8 mouse cellular contexts compared by ENCODE assay signal in genomic region chr1:58503793-58504370, GRCm38 (mm10). TPM values are rescaled to one million over a fixed set of nuclear protein-coding genes. Genes with fewer than 3 reads are reported as not detected.
DNase-seq lines count a peak whose midpoint lies in the region; ATAC-seq and TF ChIP-seq lines count a peak whose summit lies in the region.

No protein-coding gene starts in this region.

- in situ Hi-C loops in CH12.LX (cut with MboI; ENCODE audit: low pct_ligation_motif_present, low pct_unique_long_range_greater_than_20kb, low sequenced_read_pairs), result no loop called here

- TF ChIP-seq RAD21 in CH12.LX (IDR thresholded peaks at IDR 0.05; ENCODE audit: low read depth, low read length), result no peak

- peak; percentile 18 for DNase-seq in heart, adult 11 months
- DNase-seq in heart, adult 9 months (ENCODE audit: low spot score in 2 of 2), result no peak
- peak; percentile 40 for DNase-seq in CH12.LX (ENCODE audit: extremely low read depth)
- DNase-seq in urinary bladder, postnatal 14 days (ENCODE audit: low spot score), result no peak
- no peak for DNase-seq in gastrocnemius, postnatal 36 days
- DNase-seq in urinary bladder, adult 18-20 months (ENCODE audit: low spot score in 2 of 2), result no peak

- peaks cover 22% of the 10 kb centered on the region for H3K9me3 ChIP-seq in CH12.LX (replicated peaks; ENCODE audit: low read length)
- peaks cover 19% of the 10 kb centered on the region for H3K9me3 ChIP-seq in forebrain, embryonic 13.5 days (replicated peaks)
- H3K9me3 ChIP-seq in liver, embryonic 15.5 days (replicated peaks), result peaks cover 15% of the 10 kb centered on the region

- TF ChIP-seq POLR2A in CH12.LX (IDR thresholded peaks at IDR 0.05; ENCODE audit: low read depth, low read length), result no peak

- no peak overlapping the region for H3K27ac ChIP-seq in CH12.LX (ENCODE audit: insufficient read depth, low read depth)
- H3K27ac ChIP-seq in forebrain, embryonic 13.5 days, result peak overlapping the region; percentile 78; the same call in 1 of the 2 replicates
- H3K27ac ChIP-seq in liver, embryonic 15.5 days (replicated peaks), result peak overlapping the region; percentile 90

- TF ChIP-seq CTCF in CH12.LX (conservative IDR thresholded peaks at IDR 0.05 in 1 of 2, IDR thresholded peaks at IDR 0.05 in 1 of 2; ENCODE audit: low read depth in 2 of 2, low read length in 2 of 2), result no peak

- intact Hi-C loops in gastrocnemius, postnatal 36 days (cut with DNase I), result no loop called here

- H3K4me1 ChIP-seq in CH12.LX (ENCODE audit: control insufficient read depth in 1 of 2, insufficient read depth in 2 of 2), result peaks cover 0 to 17% of the 10 kb centered on the region in 2 experiments; a peak in 3 of 4 replicates
- H3K4me1 ChIP-seq in forebrain, embryonic 13.5 days, result peaks cover 14% of the 10 kb centered on the region
- H3K4me1 ChIP-seq in liver, embryonic 15.5 days (replicated peaks), result peaks cover 32% of the 10 kb centered on the region

- peaks cover 12 to 49% of the 10 kb centered on the region in 2 experiments for H3K36me3 ChIP-seq in CH12.LX (replicated peaks in 1 of 2; ENCODE audit: control insufficient read depth in 1 of 2, insufficient read depth in 1 of 2, low read length in 1 of 2)
- peaks cover 26% of the 10 kb centered on the region for H3K36me3 ChIP-seq in forebrain, embryonic 13.5 days (ENCODE audit: poor library complexity, severe bottlenecking)
- H3K36me3 ChIP-seq in liver, embryonic 15.5 days (replicated peaks), result peaks cover 34% of the 10 kb centered on the region

- H3K9ac ChIP-seq in CH12.LX (ENCODE audit: insufficient read depth, low read depth), result peak overlapping the region; percentile 91
- H3K9ac ChIP-seq in forebrain, embryonic 13.5 days, result peak overlapping the region; percentile 91
- peak overlapping the region; percentile 92 for H3K9ac ChIP-seq in liver, embryonic 15.5 days

- peaks cover 32% of the 10 kb centered on the region for H3K79me2 ChIP-seq in CH12.LX (replicated peaks; ENCODE audit: control insufficient read depth, extremely low read depth, insufficient read depth, poor library complexity, severe bottlenecking)

- H3K4me2 ChIP-seq in CH12.LX (ENCODE audit: insufficient read depth, low read depth, poor library complexity, severe bottlenecking), result peak overlapping the region; percentile 72
- peak overlapping the region; percentile 86 for H3K4me2 ChIP-seq in forebrain, embryonic 13.5 days
- H3K4me2 ChIP-seq in liver, embryonic 15.5 days, result peak overlapping the region; percentile 77

- TF ChIP-seq EP300 in CH12.LX (IDR thresholded peaks at IDR 0.05; ENCODE audit: low read length), result no peak

- H3K27me3 ChIP-seq in CH12.LX (replicated peaks), result no peaks in the 10 kb centered on the region
- no peaks in the 10 kb centered on the region for H3K27me3 ChIP-seq in forebrain, embryonic 13.5 days
- H3K27me3 ChIP-seq in liver, embryonic 15.5 days, result no peaks in the 10 kb centered on the region

- 28% methylated on average over 9 of the region's 9 CpGs for WGBS in forebrain, embryonic 13.5 days
- WGBS in liver, embryonic 15.5 days (ENCODE audit: insufficient replicate concordance), result 7% methylated on average over 9 of the region's 9 CpGs

- ATAC-seq in forebrain, embryonic 13.5 days, result no peak
- ATAC-seq in liver, embryonic 15.5 days (ENCODE audit: insufficient read depth), result no peak

- peak overlapping the region; percentile 76 to 98 (median 97) for H3K4me3 ChIP-seq in CH12.LX (replicated peaks in 1 of 3; ENCODE audit: low read depth in 2 of 3, low read length in 2 of 3, poor library complexity in 1 of 3)
- peak overlapping the region; percentile 98 for H3K4me3 ChIP-seq in forebrain, embryonic 13.5 days
- peak overlapping the region; percentile 95 for H3K4me3 ChIP-seq in liver, embryonic 15.5 days (replicated peaks)

- dilution Hi-C loops in CH12.LX (cut with MboI; ENCODE audit: extremely low pct_ligation_motif_present, extremely low pct_unique_long_range_greater_than_20kb, low sequenced_read_pairs), result no loop called here

TF ChIP-seq in CH12.LX, 34 proteins besides CTCF, POLR2A, EP300 and RAD21:
- TF ChIP-seq JUN (IDR thresholded peaks at IDR 0.05; ENCODE audit: insufficient read depth, low read depth, low read length) (no peak), SIN3A (IDR thresholded peaks at IDR 0.05; ENCODE audit: low read length) (peak; percentile 69; the same call in 1 of the 2 replicates), MAX (IDR thresholded peaks at IDR 0.05; ENCODE audit: low read length) (peak; percentile 93), BHLHE40 (IDR thresholded peaks at IDR 0.05; ENCODE audit: low read depth, low read length) (peak; percentile 66), MYC (IDR thresholded peaks at IDR 0.05; ENCODE audit: low read depth, low read length) (peak; percentile 86), MXI1 (IDR thresholded peaks at IDR 0.05; ENCODE audit: low read depth, low read length) (peak; percentile 96), MAFK (IDR thresholded peaks at IDR 0.05; ENCODE audit: insufficient replicate concordance, low read length) (no peak), ZC3H11A (IDR thresholded peaks at IDR 0.05; ENCODE audit: low read depth, low read length) (no peak), POLR2AphosphoS2 (IDR thresholded peaks at IDR 0.05; ENCODE audit: low read depth, low read length) (0 out of 2 replicates have a peak, but pooled peaks have one; percentile 4)

RNA-seq across cellular contexts. Expression of gene Orc2, which starts 1.0 kb away (rescaled TPM):
- total RNA-seq in CH12.LX (2012; rRNA removed) (48.6 and 62.7 TPM in 2 replicates), CH12.LX (2014; rRNA removed) (151 and 176 TPM in 2 replicates)
- polyA plus RNA-seq in CH12.LX (2012; ENCODE audit: insufficient read length, low read depth), result 99.1 and 104 TPM in 2 replicates
- polyA plus RNA-seq in forebrain, embryonic 13.5 days (2015; fragmentation: Nextera tagmentation; extraction: Ambion mirVana), result 34.0 and 40.1 TPM in 2 replicates
- 28.0 and 28.6 TPM in 2 replicates for polyA plus RNA-seq in liver, embryonic 15.5 days (2015; fragmentation: Nextera tagmentation; extraction: Ambion mirVana)
- total RNA-seq in gastrocnemius, postnatal 36 days (2021), result 10 to 100 TPM in 1 of 2 experiments, 1 to 10 TPM in 1; 9.1 to 11.5 TPM

RNA-seq across cellular contexts. Expression of gene Ppil3, which starts 58.6 kb away (rescaled TPM):
- 66.1 and 90.4 TPM in 2 replicates for total RNA-seq in CH12.LX (2012; rRNA removed)
- 161 and 191 TPM in 2 replicates for total RNA-seq in CH12.LX (2014; rRNA removed)
- 103 and 114 TPM in 2 replicates for polyA plus RNA-seq in CH12.LX (2012; ENCODE audit: insufficient read length, low read depth)
- polyA plus RNA-seq in forebrain, embryonic 13.5 days (2015; fragmentation: Nextera tagmentation; extraction: Ambion mirVana), result 54.2 and 54.6 TPM in 2 replicates
- 20.3 and 20.5 TPM in 2 replicates for polyA plus RNA-seq in liver, embryonic 15.5 days (2015; fragmentation: Nextera tagmentation; extraction: Ambion mirVana)
- total RNA-seq in gastrocnemius, postnatal 36 days (2021), result 10 to 100 TPM; 14.8 to 14.9 TPM

RNA-seq across cellular contexts. Expression of gene Nif3l1, which starts 58.9 kb away (rescaled TPM):
- total RNA-seq in CH12.LX (2012; rRNA removed) (34.5 and 40.8 TPM in 2 replicates), CH12.LX (2014; rRNA removed) (70.1 and 107 TPM in 2 replicates)
- polyA plus RNA-seq in CH12.LX (2012; ENCODE audit: insufficient read length, low read depth), result 39.6 and 43.5 TPM in 2 replicates
- 64.1 and 64.8 TPM in 2 replicates for polyA plus RNA-seq in forebrain, embryonic 13.5 days (2015; fragmentation: Nextera tagmentation; extraction: Ambion mirVana)
- 13.2 and 13.9 TPM in 2 replicates for polyA plus RNA-seq in liver, embryonic 15.5 days (2015; fragmentation: Nextera tagmentation; extraction: Ambion mirVana)
- total RNA-seq in gastrocnemius, postnatal 36 days (2021), result 1 to 10 TPM; 6.9 to 9.5 TPM

Comparison
In these comparisons a context has a peak if more than half of its experiments do, and no peak if none do; other contexts are left out.
1. DNase-seq: peak in heart, adult 11 months (single experiment) and CH12.LX (single experiment); none in heart, adult 9 months (0 of 2), urinary bladder, postnatal 14 days (single experiment), gastrocnemius, postnatal 36 days (0 of 2) and urinary bladder, adult 18-20 months (0 of 2).
2. Peak in every context shown above with its lines, with median percentiles within 50 percentile points of each other: H3K4me2 ChIP-seq, H3K4me3 ChIP-seq and H3K9ac ChIP-seq.